Mouse (Mus musculus) bone marrow, adult 2 months (tissue): ENCODE measurements around the gene Pcnx.
"Not testable (repeated sequence)": the region's sequence is repeated elsewhere in the genome, so short reads cannot be mapped to it uniquely, and the experiment has no call there.

Experiments
- CTCF ChIP-seq: fragments of 200-500 bp; IDR thresholded peaks from 2 replicates; pipeline ENCODE4 v1.5.1; 2011; ENCODE audit warnings: low read length, control low read depth; ENCODE audit not compliant: control insufficient read depth, insufficient read depth
- POLR2A ChIP-seq: fragments of 200-500 bp; IDR thresholded peaks from 2 replicates; pipeline ENCODE4 v1.6.1; 2011; ENCODE audit warnings: low read depth, mild to moderate bottlenecking, control low read depth, low read length, borderline replicate concordance; ENCODE audit not compliant: control insufficient read depth

GRCm38 (mm10) chr12:82002697-82003096 is 142.9 kb downstream of the Pcnx start:
- TF ChIP-seq CTCF, POLR2A: not testable (repeated sequence)
